Mouse (Mus musculus): Measurements from ENCODE around the gene Scin. TPM values are rescaled to one million over a fixed set of nuclear protein-coding genes. Genes with fewer than 3 reads are reported as not detected.

Gene Scin
- polyA plus RNA-seq, 1 experiment: not detected

GRCm38 (mm10) chr12:40146510-40146909, 12.5 kb upstream of the Scin start:
- Histone ChIP-seq H3K36me3 (ENCODE audit: control insufficient read depth, insufficient read depth) (no peaks in the 10 kb centered on the region), H3ac (ENCODE audit: control insufficient read depth, insufficient read length, low read depth) (no peak overlapping the region), H3K79me2 (ENCODE audit: control insufficient read depth, insufficient read depth) (no peaks in the 10 kb centered on the region), H3K79me3 (ENCODE audit: low read depth) (no peaks in the 10 kb centered on the region), H3K4me3 (ENCODE audit: insufficient read depth, poor library complexity, severe bottlenecking) (no peak overlapping the region), H3K27me3 (ENCODE audit: control insufficient read depth, insufficient read depth, insufficient read length) (no peaks in the 10 kb centered on the region)
- TF ChIP-seq MAX (IDR thresholded peaks at IDR 0.05) (no peak), USF1 (IDR thresholded peaks at IDR 0.05; ENCODE audit: low read depth) (no peak), FOSL1 (IDR thresholded peaks at IDR 0.05; ENCODE audit: insufficient read depth, low read length, poor library complexity, severe bottlenecking) (no peak), MYOD1 (IDR thresholded peaks at IDR 0.05; ENCODE audit: control insufficient read depth, insufficient read length, low read depth) (no peak), CEBPB (IDR thresholded peaks at IDR 0.05; ENCODE audit: low read depth) (no peak), CTCF (IDR thresholded peaks at IDR 0.05; ENCODE audit: control insufficient read depth, insufficient read depth, insufficient read length) (no peak), MYOG (IDR thresholded peaks at IDR 0.05; ENCODE audit: control insufficient read depth, extremely low read depth, insufficient read length) (no peak)

DNA sequence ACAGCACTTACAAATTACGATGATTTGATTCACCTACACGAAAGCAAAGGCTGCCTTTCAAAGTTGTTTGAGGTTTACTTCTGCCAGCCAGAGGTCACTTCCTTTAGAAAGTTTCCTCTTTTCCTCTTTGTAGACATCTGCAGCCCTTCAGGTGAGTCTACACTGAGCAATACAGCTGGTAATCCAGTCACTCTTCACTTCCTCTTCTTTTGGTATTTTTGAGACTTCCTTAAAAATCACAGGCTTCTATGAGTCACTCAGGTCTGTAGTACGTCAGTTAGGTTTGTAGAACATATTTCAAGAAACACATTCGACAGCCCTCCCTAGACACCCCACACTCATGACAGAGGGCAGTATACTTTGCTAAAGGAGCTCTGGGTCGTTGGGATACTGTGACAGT, 6.7 kb upstream of the Scin start:
- no peak for TF ChIP-seq CEBPB (IDR thresholded peaks at IDR 0.05; ENCODE audit: low read depth)
- TF ChIP-seq MYOG (IDR thresholded peaks at IDR 0.05; ENCODE audit: control insufficient read depth, extremely low read depth, insufficient read length): no peak
- TF ChIP-seq MYOD1 (IDR thresholded peaks at IDR 0.05; ENCODE audit: control insufficient read depth, insufficient read length, low read depth): no peak
- TF ChIP-seq USF1 (IDR thresholded peaks at IDR 0.05; ENCODE audit: low read depth): no peak
- no peak for TF ChIP-seq CTCF (IDR thresholded peaks at IDR 0.05; ENCODE audit: control insufficient read depth, insufficient read depth, insufficient read length)
- TF ChIP-seq FOSL1 (IDR thresholded peaks at IDR 0.05; ENCODE audit: insufficient read depth, low read length, poor library complexity, severe bottlenecking): no peak
- TF ChIP-seq MAX (IDR thresholded peaks at IDR 0.05): no peak
- no peaks in the 10 kb centered on the region for H3K36me3 ChIP-seq (ENCODE audit: control insufficient read depth, insufficient read depth)
- no peak overlapping the region for H3K4me3 ChIP-seq (ENCODE audit: insufficient read depth, poor library complexity, severe bottlenecking)
- H3K79me3 ChIP-seq (ENCODE audit: low read depth): no peaks in the 10 kb centered on the region
- no peaks in the 10 kb centered on the region for H3K27me3 ChIP-seq (ENCODE audit: control insufficient read depth, insufficient read depth, insufficient read length)
- no peak overlapping the region for H3ac ChIP-seq (ENCODE audit: control insufficient read depth, insufficient read length, low read depth)
- H3K79me2 ChIP-seq (ENCODE audit: control insufficient read depth, insufficient read depth): no peaks in the 10 kb centered on the region

GRCm38 (mm10) chr12:40139484-40140245, 5.6 kb upstream of the Scin start:
- Histone ChIP-seq H3K79me2 (ENCODE audit: control insufficient read depth, insufficient read depth) (no peaks in the 10 kb centered on the region), H3K4me3 (ENCODE audit: insufficient read depth, poor library complexity, severe bottlenecking) (no peak overlapping the region), H3ac (ENCODE audit: control insufficient read depth, insufficient read length, low read depth) (no peak overlapping the region), H3K79me3 (ENCODE audit: low read depth) (no peaks in the 10 kb centered on the region), H3K36me3 (ENCODE audit: control insufficient read depth, insufficient read depth) (no peaks in the 10 kb centered on the region), H3K27me3 (ENCODE audit: control insufficient read depth, insufficient read depth, insufficient read length) (no peaks in the 10 kb centered on the region)
- no peak for TF ChIP-seq CEBPB (IDR thresholded peaks at IDR 0.05; ENCODE audit: low read depth)
- TF ChIP-seq FOSL1 (IDR thresholded peaks at IDR 0.05; ENCODE audit: insufficient read depth, low read length, poor library complexity, severe bottlenecking): no peak
- no peak for TF ChIP-seq MYOG (IDR thresholded peaks at IDR 0.05; ENCODE audit: control insufficient read depth, extremely low read depth, insufficient read length)
- TF ChIP-seq MYOD1 (IDR thresholded peaks at IDR 0.05; ENCODE audit: control insufficient read depth, insufficient read length, low read depth): no peak
- TF ChIP-seq MAX (IDR thresholded peaks at IDR 0.05): no peak
- TF ChIP-seq USF1 (IDR thresholded peaks at IDR 0.05; ENCODE audit: low read depth): no peak
- TF ChIP-seq CTCF (IDR thresholded peaks at IDR 0.05; ENCODE audit: control insufficient read depth, insufficient read depth, insufficient read length): no peak

- Histone ChIP-seq H3K79me3 (ENCODE audit: low read depth) (no peaks in the 10 kb centered on the region), H3K27me3 (ENCODE audit: control insufficient read depth, insufficient read depth, insufficient read length) (no peaks in the 10 kb centered on the region), H3K36me3 (ENCODE audit: control insufficient read depth, insufficient read depth) (no peaks in the 10 kb centered on the region), H3K4me3 (ENCODE audit: insufficient read depth, poor library complexity, severe bottlenecking) (no peak overlapping the region), H3K79me2 (ENCODE audit: control insufficient read depth, insufficient read depth) (no peaks in the 10 kb centered on the region), H3ac (ENCODE audit: control insufficient read depth, insufficient read length, low read depth) (no peak overlapping the region)
- TF ChIP-seq FOSL1 (IDR thresholded peaks at IDR 0.05; ENCODE audit: insufficient read depth, low read length, poor library complexity, severe bottlenecking) (no peak), CTCF (IDR thresholded peaks at IDR 0.05; ENCODE audit: control insufficient read depth, insufficient read depth, insufficient read length) (no peak), MYOG (IDR thresholded peaks at IDR 0.05; ENCODE audit: control insufficient read depth, extremely low read depth, insufficient read length) (no peak), USF1 (IDR thresholded peaks at IDR 0.05; ENCODE audit: low read depth) (no peak), CEBPB (IDR thresholded peaks at IDR 0.05; ENCODE audit: low read depth) (no peak), MYOD1 (IDR thresholded peaks at IDR 0.05; ENCODE audit: control insufficient read depth, insufficient read length, low read depth) (no peak), MAX (IDR thresholded peaks at IDR 0.05) (no peak)
Observed at GRCm38 (mm10) chr12:40134529-40134928, 501 bp upstream of the Scin start.

DNA sequence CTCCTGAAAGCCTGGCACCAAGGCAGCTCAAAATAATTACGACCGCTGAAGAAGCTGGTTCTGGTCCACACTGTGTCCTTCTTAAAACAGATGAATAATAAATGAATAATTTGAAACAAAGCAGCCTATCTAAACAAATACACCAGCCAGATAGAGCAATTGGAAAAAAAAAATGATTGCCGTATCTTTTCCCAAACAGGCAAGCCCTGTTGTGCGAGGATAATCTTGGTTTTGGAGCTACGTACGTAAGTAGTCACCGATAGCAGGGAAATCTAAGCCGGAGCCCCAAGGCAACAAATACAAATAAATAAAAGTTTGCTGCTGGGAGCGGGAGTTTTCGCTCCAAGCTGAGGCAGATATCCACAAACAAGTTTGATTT, 845 bp downstream of the Scin start:
- Histone ChIP-seq H3K36me3 (ENCODE audit: control insufficient read depth, insufficient read depth) (no peaks in the 10 kb centered on the region), H3ac (ENCODE audit: control insufficient read depth, insufficient read length, low read depth) (no peak overlapping the region), H3K79me2 (ENCODE audit: control insufficient read depth, insufficient read depth) (no peaks in the 10 kb centered on the region), H3K27me3 (ENCODE audit: control insufficient read depth, insufficient read depth, insufficient read length) (no peaks in the 10 kb centered on the region), H3K4me3 (ENCODE audit: insufficient read depth, poor library complexity, severe bottlenecking) (no peak overlapping the region), H3K79me3 (ENCODE audit: low read depth) (no peaks in the 10 kb centered on the region)
- TF ChIP-seq MYOG (IDR thresholded peaks at IDR 0.05; ENCODE audit: control insufficient read depth, extremely low read depth, insufficient read length): no peak
- no peak for TF ChIP-seq FOSL1 (IDR thresholded peaks at IDR 0.05; ENCODE audit: insufficient read depth, low read length, poor library complexity, severe bottlenecking)
- TF ChIP-seq MAX (IDR thresholded peaks at IDR 0.05): no peak
- TF ChIP-seq USF1 (IDR thresholded peaks at IDR 0.05; ENCODE audit: low read depth): no peak
- TF ChIP-seq CTCF (IDR thresholded peaks at IDR 0.05; ENCODE audit: control insufficient read depth, insufficient read depth, insufficient read length): no peak
- TF ChIP-seq MYOD1 (IDR thresholded peaks at IDR 0.05; ENCODE audit: control insufficient read depth, insufficient read length, low read depth): no peak
- no peak for TF ChIP-seq CEBPB (IDR thresholded peaks at IDR 0.05; ENCODE audit: low read depth)

Measured in C2C12 (cell line).